Mouse (Mus musculus) CH12.LX (cell line): ENCODE data around the gene Ift52.

Experiments used
- CTCF ChIP-seq, 2 experiments: IDR thresholded peaks in 1 of 2; conservative IDR thresholded peaks in 1 of 2; 2 replicates each; pipeline ENCODE4 v1.5.1; 2011 to 2012; ENCODE audit warnings: low read depth in 2 of 2, low read length in 2 of 2, improper control_type of control experiment in 1 of 2, inconsistent platforms in 1 of 2, mild to moderate bottlenecking in 1 of 2, moderate library complexity in 1 of 2
- EP300 ChIP-seq: IDR thresholded peaks from 2 replicates; pipeline ENCODE4 v1.6.1; 2011; ENCODE audit warnings: low read length, improper control_type of control experiment
- ETS1 ChIP-seq: conservative IDR thresholded peaks from 2 replicates; pipeline ENCODE4 v1.6.1; 2012; ENCODE audit warnings: low read depth, mild to moderate bottlenecking, inconsistent platforms, low read length, improper control_type of control experiment, moderate library complexity
- MYC ChIP-seq: IDR thresholded peaks from 2 replicates; pipeline ENCODE4 v1.6.1; 2011; ENCODE audit warnings: low read depth, mild to moderate bottlenecking, improper control_type of control experiment, low read length
- POLR2A ChIP-seq: IDR thresholded peaks from 2 replicates; pipeline ENCODE4 v1.6.1; 2011; ENCODE audit warnings: low read depth, mild to moderate bottlenecking, improper control_type of control experiment, low read length

GRCm38 (mm10) chr2:163089475-163090123, 72.4 kb downstream of the Ift52 start:
- no peak for TF ChIP-seq ETS1
- peak in 1 of 2 experiments; percentile 62; a peak in 2 of 4 replicates for TF ChIP-seq CTCF (conservative IDR thresholded peaks at IDR 0.05 in 1 of 2, IDR thresholded peaks at IDR 0.05 in 1 of 2; ENCODE audit: low read depth in 2 of 2, low read length in 2 of 2)
- TF ChIP-seq POLR2A: no peak
- no peak for TF ChIP-seq EP300
- TF ChIP-seq MYC: no peak
